Mouse (Mus musculus) c-Kit-positive CD71-positive TER-119-negative erythroid progenitor cells, embryonic 14.5 days (primary cell): Measurements from ENCODE around the gene Usmg5.

Experiments
- DNase-seq: peaks from one replicate; pipeline ENCODE4 v3.0.0-alpha.2; 2013; ENCODE audit warnings: low read depth

Usmg5 gene

GRCm38 (mm10) chr19:47057684-47058083 is 32.8 kb downstream of the Usmg5 start:
- no peak for DNase-seq

GRCm38 (mm10) chr19:47053471-47053870 is 37.0 kb downstream of the Usmg5 start:
- DNase-seq, result no peak

GRCm38 (mm10) chr19:47052927-47053326 is 37.5 kb downstream of the Usmg5 start:
- no peak for DNase-seq

- DNase-seq, result peak; percentile 72
These were observed 40.0 kb downstream of the Usmg5 start, which contains the start of gene Pcgf6 for GRCm38 (mm10) chr19:47050271-47051032. Pcgf6 (minus strand) TSS chr19:47050906.

- DNase-seq, result no peak
These were observed 40.6 kb downstream of the Usmg5 start for GRCm38 (mm10) chr19:47049840-47050239.

GRCm38 (mm10) chr19:47049061-47049460 is 41.4 kb downstream of the Usmg5 start:
- DNase-seq, result no peak

- DNase-seq, result no peak
These were observed 43.1 kb downstream of the Usmg5 start for GRCm38 (mm10) chr19:47047236-47047833.

- no peak for DNase-seq
These were observed 44.1 kb downstream of the Usmg5 start for GRCm38 (mm10) chr19:47046343-47046742.

- no peak for DNase-seq
These were observed 46.8 kb downstream of the Usmg5 start for GRCm38 (mm10) chr19:47043608-47044007.

- DNase-seq, result no peak
These were observed 49.5 kb downstream of the Usmg5 start for GRCm38 (mm10) chr19:47040720-47041473.

- no peak for DNase-seq
These were observed 53.9 kb downstream of the Usmg5 start for GRCm38 (mm10) chr19:47036596-47036995.

- DNase-seq, result no peak
These were observed 55.5 kb downstream of the Usmg5 start for GRCm38 (mm10) chr19:47034916-47035315.
